Mouse (Mus musculus): Measurements from ENCODE around the gene Pabpn1l.
"Not testable (repeated sequence)": the region's sequence is repeated elsewhere in the genome, so short reads cannot be mapped to it uniquely, and the experiment has no call there.

Pabpn1l gene

DNA sequence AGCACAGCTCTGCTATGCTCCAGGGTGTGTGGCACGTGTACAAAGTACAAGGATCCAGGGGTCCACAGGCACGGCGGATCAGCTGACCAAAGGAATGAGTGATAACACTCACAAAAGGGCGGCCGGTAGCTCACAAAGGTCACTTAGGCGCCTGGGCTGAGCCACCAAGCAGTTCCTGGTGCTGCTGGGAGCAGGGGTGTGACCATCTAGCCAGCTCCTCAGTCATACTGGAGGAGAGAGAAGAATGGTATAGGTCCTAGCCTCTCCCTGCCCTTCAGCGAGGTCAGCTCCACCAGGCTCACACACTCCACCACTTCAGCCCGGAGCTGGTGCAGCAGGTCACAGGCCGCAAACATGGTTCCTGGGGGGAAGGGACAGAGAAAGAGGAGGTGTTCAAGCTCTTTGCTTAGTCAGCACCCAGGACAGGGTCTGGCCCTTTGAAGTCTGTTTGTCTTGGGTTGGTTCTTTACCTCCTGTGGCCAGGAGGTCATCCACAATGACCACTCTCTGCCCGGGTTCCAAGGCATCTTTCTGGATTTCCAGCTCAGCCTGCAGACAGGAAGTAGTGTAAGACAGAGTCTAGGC, 47.8 kb downstream of the Pabpn1l start:
- no peak for DNase-seq

DNA sequence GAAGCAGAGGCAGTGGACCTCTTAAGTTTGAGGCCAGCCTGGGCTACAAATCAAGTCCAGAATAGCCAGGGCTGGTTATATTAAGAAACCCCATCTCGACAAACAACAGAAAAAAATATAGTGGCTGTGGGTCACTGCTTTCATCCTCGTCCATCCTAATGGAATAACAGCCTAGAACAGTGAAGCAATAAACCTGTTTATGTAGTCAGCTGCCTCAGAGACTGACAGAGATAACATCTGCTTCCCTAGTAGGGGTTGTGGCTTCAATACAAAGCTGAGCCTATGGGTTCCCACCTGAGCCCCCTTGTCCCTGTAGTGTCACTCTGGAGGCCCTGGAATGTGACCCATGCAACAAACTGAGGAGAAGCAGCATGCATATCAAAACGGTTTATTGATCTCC, 48.3 kb downstream of the Pabpn1l start:
- DNase-seq, result no peak

DNA sequence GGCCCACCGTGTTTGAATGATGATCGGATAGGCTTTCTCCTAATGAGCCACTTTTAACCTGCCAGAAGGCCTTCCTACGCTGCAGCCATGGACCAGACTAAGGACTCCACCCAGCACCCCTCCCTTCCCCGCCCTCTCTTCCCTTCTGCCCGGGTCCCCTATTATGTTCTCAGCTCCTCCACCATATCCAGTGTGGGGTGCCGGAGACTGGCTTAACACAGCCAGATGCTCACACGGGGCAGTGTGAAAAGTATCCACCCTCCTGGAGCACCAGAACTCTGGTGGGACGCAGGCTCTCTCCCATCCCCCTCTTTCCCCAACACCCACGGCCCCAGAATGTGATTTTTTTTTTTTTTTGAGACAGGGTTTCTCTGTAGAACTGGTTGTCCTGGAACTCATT, 49.0 kb downstream of the Pabpn1l start:
- no peak for DNase-seq

DNA sequence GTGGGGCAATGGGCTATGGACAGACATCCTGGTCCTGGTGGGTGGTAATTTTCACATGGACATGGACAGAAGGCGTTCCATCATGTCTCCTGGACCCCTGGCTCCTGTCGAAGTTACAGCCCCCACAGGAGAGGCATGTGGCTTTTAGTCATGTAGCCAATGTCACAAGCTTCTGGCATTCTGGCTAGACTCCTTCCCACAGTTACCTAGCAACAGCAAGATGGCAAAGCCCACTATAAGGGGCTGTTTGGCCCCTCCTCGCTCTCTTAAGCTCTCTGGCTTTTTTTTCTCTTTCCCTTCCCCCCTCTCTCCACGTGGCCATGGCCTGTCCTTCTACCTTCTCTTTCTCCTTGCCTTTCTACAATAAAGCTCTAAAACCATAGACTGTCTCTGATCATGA, 49.4 kb downstream of the Pabpn1l start:
- not testable (repeated sequence) for DNase-seq

DNA sequence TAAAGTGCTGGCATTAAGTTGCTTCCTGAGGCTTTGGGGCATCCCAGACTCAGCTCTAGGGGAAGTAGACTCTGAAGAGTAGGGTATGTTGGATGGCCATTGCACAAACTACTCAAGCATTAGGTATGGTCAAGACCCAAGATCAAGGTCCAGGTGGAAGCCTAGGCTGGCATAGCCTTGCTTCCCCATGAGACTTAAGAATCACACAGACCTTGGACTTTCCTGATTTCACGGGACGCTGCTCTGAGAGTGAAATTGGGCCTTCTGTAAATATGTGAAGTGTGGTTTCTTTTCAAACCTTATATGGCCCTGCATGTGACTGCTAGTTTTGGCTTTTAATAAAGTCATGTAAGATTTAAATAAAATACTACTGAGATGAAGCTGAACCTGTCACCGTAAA, 49.8 kb downstream of the Pabpn1l start:
- no peak for DNase-seq

DNA sequence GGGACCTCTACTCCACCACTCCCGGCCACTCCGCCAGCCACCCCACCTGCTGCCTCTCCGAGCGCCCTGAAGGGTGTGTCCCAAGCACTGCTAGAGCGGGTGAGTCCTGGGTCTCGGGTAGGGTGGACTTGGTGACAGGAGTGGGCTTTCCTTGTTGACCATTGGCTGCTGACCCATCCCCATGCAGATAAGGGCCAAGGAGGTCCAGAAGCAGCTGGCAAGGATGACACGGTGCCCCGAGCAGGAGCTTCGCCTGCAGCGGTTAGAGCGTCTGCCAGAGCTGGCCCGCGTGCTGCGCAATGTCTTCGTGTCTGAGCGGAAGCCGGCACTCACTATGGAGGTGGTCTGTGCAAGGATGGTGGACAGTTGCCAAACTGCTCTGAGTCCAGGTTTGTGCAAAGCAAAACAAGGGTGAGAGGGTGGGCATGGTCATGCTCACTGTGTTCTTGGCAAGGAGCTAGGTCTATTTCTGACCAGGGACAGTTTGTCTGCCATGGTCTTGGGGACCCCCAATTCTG, 50.7 kb downstream of the Pabpn1l start:
- DNase-seq, result no peak

DNA sequence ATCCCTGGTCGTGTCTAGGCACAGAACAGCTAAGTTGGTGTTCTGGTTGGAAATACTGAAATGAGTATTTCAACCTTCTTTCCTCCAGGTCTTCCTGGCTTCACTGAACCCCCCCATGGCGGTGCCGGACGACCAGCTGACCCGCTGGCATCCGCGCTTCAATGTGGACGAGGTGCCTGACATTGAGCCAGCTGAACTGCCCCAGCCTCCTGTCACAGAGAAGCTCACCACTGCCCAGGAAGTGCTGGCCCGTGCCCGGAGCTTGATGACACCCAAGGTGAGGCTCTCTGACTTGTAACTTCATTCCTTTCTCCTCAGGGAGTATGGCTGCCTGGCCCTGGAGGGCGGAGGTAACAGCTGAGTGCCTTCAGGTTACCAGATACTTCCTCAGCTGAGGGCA, 51.4 kb downstream of the Pabpn1l start:
- no peak for DNase-seq

DNA sequence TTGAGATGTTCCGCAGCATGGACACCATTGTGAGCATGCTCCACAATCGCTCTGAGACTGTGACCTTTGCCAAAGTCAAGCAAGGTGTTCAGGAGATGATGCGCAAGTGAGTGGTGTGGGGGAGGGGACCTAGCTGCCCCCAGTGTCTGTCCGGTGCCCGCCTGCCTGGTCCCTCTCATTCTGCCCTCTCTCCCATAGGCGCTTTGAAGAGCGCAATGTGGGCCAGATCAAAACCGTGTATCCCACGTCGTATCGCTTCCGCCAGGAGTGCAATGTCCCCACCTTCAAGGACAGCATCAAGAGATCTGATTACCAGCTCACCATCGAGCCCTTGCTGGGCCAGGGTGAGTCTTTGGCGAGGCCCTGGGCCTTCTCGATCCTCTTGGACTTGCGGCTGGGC, 52.5 kb downstream of the Pabpn1l start:
- no peak for DNase-seq
